Mouse (Mus musculus) bone marrow macrophage, adult 2 months (primary cell): ENCODE results near the gene Abhd12.

ENCODE experiments used
- CTCF ChIP-seq: IDR thresholded peaks from 2 replicates; pipeline ENCODE4 v1.5.1; 2012; ENCODE audit warnings: low read depth, mild to moderate bottlenecking, low read length, moderate library complexity
- POLR2A ChIP-seq: IDR thresholded peaks from 2 replicates; pipeline ENCODE4 v1.6.1; 2012; ENCODE audit warnings: mild to moderate bottlenecking, low read depth, low read length, borderline replicate concordance

DNA sequence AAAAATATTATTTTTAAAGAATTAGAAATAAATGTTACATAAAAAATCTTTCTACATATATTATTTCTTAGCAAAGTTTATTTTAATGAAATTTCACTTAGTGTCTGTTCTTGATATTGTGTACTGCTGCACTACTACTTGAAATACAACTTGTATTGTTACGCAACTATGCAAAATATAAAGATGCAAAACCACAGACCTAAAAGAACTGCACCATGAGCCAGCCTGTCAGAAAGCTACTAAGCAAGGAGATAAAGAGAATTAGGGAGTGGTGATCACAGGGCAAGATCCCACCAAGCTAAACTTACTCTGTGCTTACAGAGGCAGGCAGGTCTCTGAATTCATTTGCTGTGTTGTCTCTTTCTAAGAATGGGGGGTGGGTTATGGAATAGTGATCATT is 29.3 kb downstream of the Abhd12 start:
- no peak for TF ChIP-seq CTCF
- TF ChIP-seq POLR2A: no peak
